Comparison of ENCODE assay signal across 1 mouse cellular context in genomic region chr13:23571022-23571503, GRCm38 (mm10).
TF ChIP-seq lines count a peak whose summit lies in the region.

TSS of gene Hist1h2ae (minus strand) at chr13:23571220.
TSS of gene Hist1h2bg (plus strand) at chr13:23571396.

TF ChIP-seq in CH12.LX, 34 proteins besides CTCF, POLR2A, EP300 and RAD21:
- TF ChIP-seq KAT2A (IDR thresholded peaks at IDR 0.05; ENCODE audit: insufficient replicate concordance, low read length) = no peak
- no peak for TF ChIP-seq USF1 (IDR thresholded peaks at IDR 0.05; ENCODE audit: low read depth, low read length)
- no peak; the same call in 1 of the 2 replicates for TF ChIP-seq NRF1 (IDR thresholded peaks at IDR 0.05; ENCODE audit: low read depth, low read length)
- peak; percentile 94 for TF ChIP-seq CHD2 (IDR thresholded peaks at IDR 0.05; ENCODE audit: low read length)
- 0 out of 2 replicates have a peak, but pooled peaks have one; percentile 62 for TF ChIP-seq E2F4 (IDR thresholded peaks at IDR 0.05; ENCODE audit: insufficient replicate concordance, low read depth, low read length)
- no peak; the same call in 1 of the 2 replicates for TF ChIP-seq IRF4 (IDR thresholded peaks at IDR 0.05; ENCODE audit: low read depth, low read length)
- no peak for TF ChIP-seq GABPA (IDR thresholded peaks at IDR 0.05; ENCODE audit: insufficient replicate concordance, low read depth, low read length)
- no peak for TF ChIP-seq PAX5 (IDR thresholded peaks at IDR 0.05; ENCODE audit: low read length)
- TF ChIP-seq ZMIZ1 (IDR thresholded peaks at IDR 0.05; ENCODE audit: low read depth, low read length) = peak; percentile 97
- TF ChIP-seq SIN3A (IDR thresholded peaks at IDR 0.05; ENCODE audit: low read length) = no peak; the same call in none of the 2 replicates
- TF ChIP-seq SMC3 (IDR thresholded peaks at IDR 0.05; ENCODE audit: low read depth, low read length) = no peak
- no peak for TF ChIP-seq MAZ (IDR thresholded peaks at IDR 0.05; ENCODE audit: low read depth, low read length)
- TF ChIP-seq NELFE (IDR thresholded peaks at IDR 0.05; ENCODE audit: low read depth, low read length) = peak; percentile 65; the same call in 1 of the 2 replicates
- peak; percentile 96 for TF ChIP-seq TCF12 (IDR thresholded peaks at IDR 0.05; ENCODE audit: low read depth, low read length)
- TF ChIP-seq MAFK (IDR thresholded peaks at IDR 0.05; ENCODE audit: insufficient replicate concordance, low read length) = no peak
- TF ChIP-seq HCFC1 (IDR thresholded peaks at IDR 0.05; ENCODE audit: low read depth, low read length) = peak; percentile 71
- no peak; the same call in none of the 2 replicates for TF ChIP-seq CHD1 (IDR thresholded peaks at IDR 0.05; ENCODE audit: low read depth, low read length)
- TF ChIP-seq MYC (IDR thresholded peaks at IDR 0.05; ENCODE audit: low read depth, low read length) = no peak
- TF ChIP-seq POLR2AphosphoS2 (IDR thresholded peaks at IDR 0.05; ENCODE audit: low read depth, low read length) = no peak
- no peak for TF ChIP-seq MAX (IDR thresholded peaks at IDR 0.05; ENCODE audit: low read length)
- TF ChIP-seq JUN (IDR thresholded peaks at IDR 0.05; ENCODE audit: insufficient read depth, low read depth, low read length) = peak; percentile 49; the same call in 1 of the 2 replicates
- TF ChIP-seq ETS1 (conservative IDR thresholded peaks at IDR 0.05; ENCODE audit: low read depth, low read length) = no peak; the same call in 1 of the 2 replicates
- peak; percentile 74; the same call in 1 of the 2 replicates for TF ChIP-seq JUND (conservative IDR thresholded peaks at IDR 0.05; ENCODE audit: low read depth, low read length)
- TF ChIP-seq MEF2A (IDR thresholded peaks at IDR 0.05; ENCODE audit: borderline replicate concordance, low read depth, low read length) = peak; percentile 76; the same call in 1 of the 2 replicates
- TF ChIP-seq USF2 (conservative IDR thresholded peaks at IDR 0.05; ENCODE audit: low read depth, low read length) = no peak
- TF ChIP-seq ZKSCAN1 (IDR thresholded peaks at IDR 0.05; ENCODE audit: borderline replicate concordance, low read depth, low read length) = no peak
- TF ChIP-seq MXI1 (IDR thresholded peaks at IDR 0.05; ENCODE audit: low read depth, low read length) = peak; percentile 49
- TF ChIP-seq RCOR1 (conservative IDR thresholded peaks at IDR 0.05; ENCODE audit: low read depth, low read length) = peak; percentile 52
- TF ChIP-seq ZC3H11A (IDR thresholded peaks at IDR 0.05; ENCODE audit: low read depth, low read length) = no peak
- peak; percentile 71 for TF ChIP-seq ELF1 (IDR thresholded peaks at IDR 0.05; ENCODE audit: low read depth, low read length)
- TF ChIP-seq UBTF (IDR thresholded peaks at IDR 0.05; ENCODE audit: low read depth, low read length) = no peak
- TF ChIP-seq ZNF384 (IDR thresholded peaks at IDR 0.05; ENCODE audit: low read depth, low read length) = no peak
- peak; percentile 99 for TF ChIP-seq TBP (conservative IDR thresholded peaks at IDR 0.05; ENCODE audit: low read depth, low read length)
- TF ChIP-seq BHLHE40 (IDR thresholded peaks at IDR 0.05; ENCODE audit: low read depth, low read length) = no peak
